Mouse (Mus musculus) ES-CJ7 (cell line): ENCODE measurements around the gene Iffo1.
A peak's percentile ranks its signal among the peaks of the same experiment; 100 is the strongest.

Source experiments
- DNase-seq: peaks from one replicate; pipeline ENCODE4 v3.0.0; 2011; ENCODE audit warnings: low read depth, low spot score

Iffo1 gene

GRCm38 (mm10) chr6:125145001-125145400 lies at the start of gene Iffo1:
TSS of gene Iffo1 (plus strand) at chr6:125145241.
- peak; percentile 98 for DNase-seq

GRCm38 (mm10) chr6:125095391-125096278 lies 49.4 kb upstream of the Iffo1 start, which contains the start of gene Chd4:
TSS of gene Chd4 (plus strand) at chr6:125095981.
- DNase-seq: peak; percentile 92

- DNase-seq: no peak
These were observed 48.8 kb upstream of the Iffo1 start for GRCm38 (mm10) chr6:125096279-125096596.

GRCm38 (mm10) chr6:125096597-125097345 lies 48.3 kb upstream of the Iffo1 start:
- peak; percentile 35 for DNase-seq

- peak; percentile 45 for DNase-seq
These were observed 47.7 kb upstream of the Iffo1 start for GRCm38 (mm10) chr6:125097346-125097689.

- no peak for DNase-seq
These were observed 47.1 kb upstream of the Iffo1 start for GRCm38 (mm10) chr6:125097951-125098350.

GRCm38 (mm10) chr6:125098513-125098912 lies 46.5 kb upstream of the Iffo1 start:
- DNase-seq: no peak

GRCm38 (mm10) chr6:125099421-125099971 lies 45.5 kb upstream of the Iffo1 start:
- no peak for DNase-seq

- DNase-seq: no peak
These were observed 43.6 kb upstream of the Iffo1 start for GRCm38 (mm10) chr6:125101444-125101843.

GRCm38 (mm10) chr6:125104223-125104622 lies 40.8 kb upstream of the Iffo1 start:
- DNase-seq: no peak

- peak; percentile 65 for DNase-seq
These were observed 37.3 kb upstream of the Iffo1 start for GRCm38 (mm10) chr6:125107705-125108104.

GRCm38 (mm10) chr6:125109371-125109770 lies 35.7 kb upstream of the Iffo1 start:
- DNase-seq: no peak

- peak; percentile 85 for DNase-seq
These were observed 34.1 kb upstream of the Iffo1 start for GRCm38 (mm10) chr6:125110927-125111326.

- no peak for DNase-seq
These were observed 32.5 kb upstream of the Iffo1 start for GRCm38 (mm10) chr6:125112553-125112952.

- no peak for DNase-seq
These were observed 25.7 kb upstream of the Iffo1 start for GRCm38 (mm10) chr6:125119387-125119786.

- DNase-seq: no peak
These were observed 16.3 kb upstream of the Iffo1 start for GRCm38 (mm10) chr6:125128724-125129123.

GRCm38 (mm10) chr6:125129710-125130402 lies 15.2 kb upstream of the Iffo1 start:
- DNase-seq: peak; percentile 50

- DNase-seq: peak; percentile 99
These were observed 13.5 kb upstream of the Iffo1 start, which contains the start of gene Nop2 for GRCm38 (mm10) chr6:125131302-125132156. TSS of gene Nop2 (plus strand) at chr6:125131909.

GRCm38 (mm10) chr6:125132470-125132869 lies 12.6 kb upstream of the Iffo1 start:
- DNase-seq: no peak

- DNase-seq: peak; percentile 69
These were observed 7.9 kb upstream of the Iffo1 start for GRCm38 (mm10) chr6:125137002-125137671.
